Mouse (Mus musculus) MEL (cell line): ENCODE results near the gene Ctnnbl1.

Source experiments
- CHD1 ChIP-seq: IDR thresholded peaks from 2 replicates; pipeline ENCODE4 v1.6.1; 2012; ENCODE audit warnings: low read depth, mild to moderate bottlenecking, inconsistent platforms, low read length, improper control_type of control experiment
- CHD2 ChIP-seq: IDR thresholded peaks from 2 replicates; pipeline ENCODE4 v1.6.1; 2011; ENCODE audit warnings: low read length, improper control_type of control experiment
- CTCF ChIP-seq, 3 experiments: IDR thresholded peaks in 2 of 3; conservative IDR thresholded peaks in 1 of 3; 2 replicates each; pipeline ENCODE4 v1.5.1; 2011 to 2012; ENCODE audit warnings: low read length in 3 of 3, low read depth in 2 of 3, mild to moderate bottlenecking in 2 of 3, improper control_type of control experiment in 1 of 3, inconsistent platforms in 1 of 3, mixed read lengths in 1 of 3, moderate library complexity in 1 of 3; ENCODE audit not compliant: control insufficient read depth in 1 of 3, insufficient read depth in 1 of 3, poor library complexity in 1 of 3, severe bottlenecking in 1 of 3
- EP300 ChIP-seq, 2 experiments: IDR thresholded peaks; 2 replicates each; pipeline ENCODE4 v1.6.1; 2011; ENCODE audit warnings: improper control_type of control experiment in 2 of 2, low read length in 2 of 2, low read depth in 1 of 2, mild to moderate bottlenecking in 1 of 2
- GATA1 ChIP-seq: IDR thresholded peaks from 2 replicates; pipeline ENCODE4 v1.6.1; 2011; ENCODE audit warnings: low read depth, low read length, improper control_type of control experiment
- HCFC1 ChIP-seq: IDR thresholded peaks from 2 replicates; pipeline ENCODE4 v1.6.1; 2012; ENCODE audit warnings: low read depth, mild to moderate bottlenecking, inconsistent platforms, low read length, improper control_type of control experiment, moderate library complexity
- MAX ChIP-seq: IDR thresholded peaks from 2 replicates; pipeline ENCODE4 v1.6.1; 2011; ENCODE audit warnings: low read length, improper control_type of control experiment
- NELFE ChIP-seq: IDR thresholded peaks from 2 replicates; pipeline ENCODE4 v1.6.1; 2011; ENCODE audit warnings: low read depth, low read length, improper control_type of control experiment
- POLR2A ChIP-seq, 2 experiments: IDR thresholded peaks; 2 replicates each; pipeline ENCODE4 v1.6.1; 2011 to 2012; ENCODE audit warnings: low read length in 2 of 2, mild to moderate bottlenecking in 2 of 2, control low read depth in 1 of 2, improper control_type of control experiment in 1 of 2, low read depth in 1 of 2, moderate library complexity in 1 of 2; ENCODE audit not compliant: control insufficient read depth in 1 of 2, insufficient read depth in 1 of 2, poor library complexity in 1 of 2
- POLR2AphosphoS2 ChIP-seq: IDR thresholded peaks from 2 replicates; pipeline ENCODE4 v1.6.1; 2011; ENCODE audit warnings: low read length, improper control_type of control experiment
- SIN3A ChIP-seq: IDR thresholded peaks from 2 replicates; pipeline ENCODE4 v1.6.1; 2012; ENCODE audit warnings: low read length, improper control_type of control experiment, inconsistent platforms
- TAL1 ChIP-seq: IDR thresholded peaks from 2 replicates; pipeline ENCODE4 v1.6.1; 2012; ENCODE audit warnings: mild to moderate bottlenecking, inconsistent platforms, low read length, moderate library complexity, mixed read lengths
- USF2 ChIP-seq, 2 experiments: IDR thresholded peaks; 2 replicates each; pipeline ENCODE4 v1.6.1; 2011 to 2012; ENCODE audit warnings: improper control_type of control experiment in 2 of 2, low read length in 2 of 2, borderline replicate concordance in 1 of 2, inconsistent platforms in 1 of 2, low read depth in 1 of 2, mild to moderate bottlenecking in 1 of 2; ENCODE audit not compliant: insufficient read depth in 1 of 2
- ZNF384 ChIP-seq: IDR thresholded peaks from 2 replicates; pipeline ENCODE4 v1.6.1; 2012; ENCODE audit warnings: low read depth, mild to moderate bottlenecking, inconsistent platforms, low read length, improper control_type of control experiment

DNA sequence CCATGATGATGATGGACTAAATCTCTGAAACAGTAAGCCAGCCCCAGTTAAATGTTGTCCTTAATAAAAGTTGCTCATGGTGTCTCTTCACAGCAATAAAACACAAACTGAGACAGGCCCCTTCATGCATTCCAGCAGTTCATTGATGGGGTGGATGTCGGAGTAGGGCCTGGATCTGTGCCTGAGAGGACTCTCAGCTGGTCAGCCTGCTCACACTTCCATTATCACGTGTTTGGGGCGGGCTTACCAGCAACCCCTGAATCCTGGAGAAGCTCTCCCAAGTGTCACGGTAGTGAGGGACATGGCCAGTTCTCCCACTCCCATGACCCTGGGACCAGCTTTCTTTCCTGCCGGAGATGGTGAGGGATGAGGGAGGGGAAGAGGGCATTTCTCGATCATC lies 24.5 kb upstream of the Ctnnbl1 start:
- no peak for TF ChIP-seq POLR2A (IDR thresholded peaks at IDR 0.05; ENCODE audit: control insufficient read depth in 1 of 2, insufficient read depth in 1 of 2, low read depth in 1 of 2, low read length in 2 of 2, poor library complexity in 1 of 2)
- TF ChIP-seq SIN3A, result no peak
- TF ChIP-seq CHD2, result no peak
- no peak for TF ChIP-seq CTCF (IDR thresholded peaks at IDR 0.05 in 2 of 3, conservative IDR thresholded peaks at IDR 0.05 in 1 of 3; ENCODE audit: control insufficient read depth in 1 of 3, insufficient read depth in 1 of 3, low read depth in 2 of 3, low read length in 3 of 3, poor library complexity in 1 of 3, severe bottlenecking in 1 of 3)
- TF ChIP-seq ZNF384, result no peak
- TF ChIP-seq GATA1, result no peak
- no peak for TF ChIP-seq EP300 (IDR thresholded peaks at IDR 0.05; ENCODE audit: low read depth in 1 of 2, low read length in 2 of 2)
- no peak for TF ChIP-seq USF2 (IDR thresholded peaks at IDR 0.05; ENCODE audit: borderline replicate concordance in 1 of 2, insufficient read depth in 1 of 2, low read depth in 1 of 2, low read length in 2 of 2)
- TF ChIP-seq TAL1, result no peak
- no peak for TF ChIP-seq NELFE
- no peak for TF ChIP-seq CHD1
- TF ChIP-seq MAX, result no peak
- TF ChIP-seq HCFC1, result no peak
- no peak for TF ChIP-seq POLR2AphosphoS2
